Mouse (Mus musculus) kidney, adult 10 weeks (tissue): ENCODE data around the gene Olfr1107. TPM values are rescaled to one million over a fixed set of nuclear protein-coding genes. Genes with fewer than 3 reads are reported as not detected.

Experiments used
- polyA plus RNA-seq: library from polyadenylated mRNA; stranded (reverse); fragments of 350-450 nt; fragmentation: Illumina TruSeq; extraction: RNeasy Lipid Tissue Mini Kit (QIAGEN cat#74804); gene quantifications from one replicate; pipeline ENCODE4 v1.2.3, GENCODE M21; 2014; ENCODE audit warnings: low read depth, low replicate concordance

Gene Olfr1107
- not detected for polyA plus RNA-seq

DNA sequence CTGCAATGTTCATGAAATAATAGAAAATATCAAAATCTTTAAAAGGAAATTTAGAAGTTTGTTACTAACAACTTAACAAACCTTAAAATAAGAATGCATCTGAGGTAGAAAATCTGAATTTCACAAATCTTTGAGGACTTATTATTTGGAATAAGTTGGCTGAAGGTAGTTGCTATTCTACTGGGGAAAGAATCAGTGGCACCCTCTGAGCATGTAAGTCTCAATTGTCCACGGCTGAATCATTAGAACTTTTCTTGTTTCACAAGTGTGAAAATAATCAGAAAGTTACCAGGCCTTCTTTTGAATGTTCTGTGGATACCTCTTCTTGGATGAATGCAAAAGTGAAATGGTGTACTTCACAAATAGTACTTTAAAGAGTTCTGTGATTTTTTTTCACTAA, at the start of gene Olfr1107:
TSS of gene Olfr1107 (minus strand) at position 101 of the 400 bp plus-strand sequence.

GRCm38 (mm10) chr2:87114467-87114866, 38.9 kb upstream of the Olfr1107 start, which contains the start of gene Olfr259:
Gene Olfr259, minus strand, starts transcription at chr2:87114567.

DNA sequence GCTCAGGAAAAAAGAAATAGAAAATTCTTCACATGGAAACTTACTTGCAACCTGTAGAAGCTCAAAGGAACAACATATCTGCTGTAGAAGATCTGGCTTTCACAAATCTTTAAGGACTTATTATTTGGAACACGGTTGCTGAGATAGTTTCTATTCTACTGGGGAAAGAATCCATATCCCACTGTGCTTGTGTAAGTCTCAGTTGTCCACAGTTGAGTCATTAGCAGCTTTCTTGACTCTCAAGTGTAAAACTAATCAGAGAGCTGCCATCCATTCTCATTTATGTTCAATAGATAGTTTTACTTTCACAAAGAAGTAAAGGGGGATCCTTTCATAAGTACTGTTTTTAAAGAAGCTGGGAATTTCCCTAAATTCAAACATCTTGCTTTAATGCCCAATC, 20.3 kb upstream of the Olfr1107 start, which contains the start of gene Olfr1109:
TSS of gene Olfr1109 (minus strand) at position 101 of the 400 bp plus-strand sequence.

DNA sequence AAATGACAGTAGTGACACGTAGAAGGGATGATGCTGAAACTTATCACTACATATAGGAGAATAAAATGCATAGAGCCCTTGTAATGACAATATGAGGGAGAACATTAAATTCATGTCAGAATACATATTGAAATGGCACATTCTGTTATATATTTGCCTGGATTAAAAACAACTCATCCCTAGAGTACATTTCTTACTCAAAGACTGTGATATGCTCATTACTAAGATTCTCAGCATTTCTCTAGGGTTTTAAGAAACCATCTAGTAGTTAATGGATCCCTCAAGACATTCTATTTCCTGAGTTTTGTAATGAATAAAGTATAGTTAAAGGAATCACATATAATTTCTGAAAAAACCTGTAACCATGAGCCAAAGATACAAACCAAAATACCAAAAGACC, 23.4 kb downstream of the Olfr1107 start, which contains the start of gene Olfr1106:
TSS of gene Olfr1106 (minus strand) at position 101 of the 400 bp plus-strand sequence.

GRCm38 (mm10) chr2:87036431-87036830, 39.2 kb downstream of the Olfr1107 start, which contains the start of gene Olfr1105:
Gene Olfr1105, minus strand, starts transcription at chr2:87036531.

GRCm38 (mm10) chr2:87026980-87027379, 48.6 kb downstream of the Olfr1107 start, which contains the start of gene Olfr1104:
Gene Olfr1104, minus strand, starts transcription at chr2:87027080.

Other genes starting within 250 kb of the Olfr1107 start
- not detected for gene Olfr1095, start 224.1 kb downstream of the Olfr1107 start, polyA plus RNA-seq
- not detected for gene Gm13723, start 201.0 kb downstream of the Olfr1107 start, polyA plus RNA-seq
- not detected for gene Olfr1097, start 183.6 kb downstream of the Olfr1107 start, polyA plus RNA-seq
- not detected for gene Olfr1098, start 151.3 kb downstream of the Olfr1107 start, polyA plus RNA-seq
- gene Olfr1099, start 115.1 kb downstream of the Olfr1107 start, polyA plus RNA-seq, result not detected
- gene Olfr1100, start 95.9 kb downstream of the Olfr1107 start, polyA plus RNA-seq, result not detected
- not detected for gene Olfr1101, start 84.6 kb downstream of the Olfr1107 start, polyA plus RNA-seq
- gene Olfr1102, start 77.4 kb downstream of the Olfr1107 start, polyA plus RNA-seq, result not detected
- not detected for gene Olfr1104, start 48.7 kb downstream of the Olfr1107 start, polyA plus RNA-seq
- gene Olfr1105, start 39.3 kb downstream of the Olfr1107 start, polyA plus RNA-seq, result not detected
- gene Olfr1106, start 23.5 kb downstream of the Olfr1107 start, polyA plus RNA-seq, result not detected
- gene Olfr1109, start 20.2 kb upstream of the Olfr1107 start, polyA plus RNA-seq, result not detected
- not detected for gene Olfr259, start 38.8 kb upstream of the Olfr1107 start, polyA plus RNA-seq
- not detected for gene Olfr1110, start 64.5 kb upstream of the Olfr1107 start, polyA plus RNA-seq
- gene Olfr1111, start 76.8 kb upstream of the Olfr1107 start, polyA plus RNA-seq, result not detected
- gene Olfr1112, start 112.0 kb upstream of the Olfr1107 start, polyA plus RNA-seq, result not detected
- not detected for gene Olfr1113, start 133.2 kb upstream of the Olfr1107 start, polyA plus RNA-seq
- gene Olfr1115, start 172.2 kb upstream of the Olfr1107 start, polyA plus RNA-seq, result not detected
- not detected for gene Olfr1116, start 191.7 kb upstream of the Olfr1107 start, polyA plus RNA-seq
- not detected for gene Olfr1118, start 231.8 kb upstream of the Olfr1107 start, polyA plus RNA-seq